Mouse (Mus musculus): ENCODE results near the gene Pogk.

Pogk gene

DNA sequence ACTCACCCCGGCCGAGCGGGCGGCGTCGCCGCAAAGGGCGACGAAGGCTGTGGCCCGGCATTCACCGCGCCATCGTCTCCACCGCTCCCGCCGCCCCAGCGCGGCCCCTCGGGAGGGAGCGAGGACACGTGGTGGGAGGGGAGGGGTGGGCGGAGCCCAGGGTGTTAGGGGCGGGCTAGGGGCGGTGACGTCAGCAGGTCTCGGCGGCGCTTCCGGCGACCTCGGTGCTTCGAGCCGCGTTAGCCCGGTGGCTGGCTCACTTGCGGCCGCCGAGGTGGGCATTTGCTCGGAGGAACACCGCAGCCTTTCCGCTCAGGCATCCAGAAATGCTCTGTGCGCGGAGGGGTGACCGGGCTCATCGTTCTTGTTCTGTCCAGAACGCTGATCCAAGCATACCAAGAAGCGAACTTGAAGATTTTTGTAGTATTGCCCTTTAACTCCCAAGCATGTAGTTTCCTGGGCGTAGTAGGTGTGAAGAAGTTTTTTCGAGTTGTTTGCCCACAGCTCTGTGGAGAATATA is at the start of gene Pogk:
Pogk (minus strand) TSS at position 163 of the 520 bp plus-strand sequence.
- peak in 1 of 2 experiments; percentile 37 for DNase-seq (ENCODE audit: low read depth in 1 of 2, low spot score in 2 of 2)

DNA sequence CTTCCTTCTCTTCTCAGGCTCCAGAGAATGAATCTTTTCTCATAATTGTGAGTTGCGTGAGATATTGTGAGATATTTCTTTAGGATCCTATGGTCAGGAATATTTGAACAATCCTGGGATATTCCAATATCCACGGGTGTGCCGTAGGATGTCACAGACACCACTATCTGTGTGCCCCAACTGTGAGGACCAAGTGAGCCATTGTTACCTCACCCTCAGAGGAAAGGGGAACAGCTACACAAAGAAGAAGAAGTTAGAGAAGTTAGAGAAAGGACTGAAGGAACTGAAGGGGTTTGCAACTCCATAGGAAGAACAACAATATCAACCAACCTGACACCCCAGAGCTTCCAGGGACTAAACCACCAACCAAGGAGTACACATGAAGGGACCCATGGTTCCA is 32.3 kb upstream of the Pogk start:
- DNase-seq (ENCODE audit: low read depth in 1 of 2, low spot score in 2 of 2), result no peak

DNA sequence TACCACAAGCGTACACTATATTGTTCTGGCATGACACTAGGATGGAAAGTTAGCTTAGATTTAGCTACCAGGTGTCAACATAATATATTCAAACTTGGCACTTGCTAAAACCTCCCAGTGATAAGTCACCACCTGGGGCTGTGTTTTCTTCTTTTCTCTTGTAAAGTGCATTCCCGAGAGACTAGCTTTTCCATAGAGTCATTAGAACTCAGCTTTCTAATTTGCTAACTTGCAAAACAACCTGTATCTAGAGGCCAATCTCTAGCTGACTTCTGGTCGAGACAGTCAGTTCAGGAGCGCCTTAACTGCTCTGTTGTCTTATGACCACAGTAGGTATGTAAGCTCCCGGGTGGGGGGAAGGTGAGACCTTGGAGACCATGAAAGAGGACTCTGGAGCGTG is 29.8 kb upstream of the Pogk start:
- no peak for DNase-seq (ENCODE audit: low read depth in 1 of 2, low spot score in 2 of 2)

DNA sequence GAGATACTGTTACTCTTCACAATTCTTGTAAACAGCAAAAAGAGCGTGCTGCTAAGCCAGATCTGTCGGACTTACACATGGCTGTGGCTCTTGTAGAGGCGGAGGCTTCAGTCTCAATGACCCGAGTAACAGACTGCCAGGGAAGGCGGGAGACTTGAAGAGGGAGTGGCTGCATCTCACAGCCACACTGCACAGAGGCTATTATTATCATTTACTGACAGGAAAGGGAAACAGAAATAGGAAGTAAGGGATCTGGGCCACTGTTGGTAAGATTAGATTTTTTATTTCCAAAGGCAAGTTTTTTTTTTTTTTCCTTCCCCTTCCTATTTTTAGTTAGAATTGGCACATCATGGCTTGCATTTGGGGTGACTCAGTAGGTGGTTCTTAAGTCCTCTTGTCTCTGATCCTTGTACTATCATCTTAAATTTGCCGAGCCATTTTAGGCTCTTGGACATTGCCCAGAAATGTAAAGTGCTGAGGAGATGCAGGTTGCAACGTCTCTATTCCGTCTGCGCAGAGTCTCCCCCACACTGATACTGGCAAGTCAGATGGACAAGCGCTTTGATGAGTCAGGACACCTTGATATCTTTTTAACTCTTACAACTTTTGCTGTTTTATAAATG is 20.3 kb upstream of the Pogk start:
- DNase-seq (ENCODE audit: low read depth in 1 of 2, low spot score in 2 of 2), result peak; percentile 28 to 35

DNA sequence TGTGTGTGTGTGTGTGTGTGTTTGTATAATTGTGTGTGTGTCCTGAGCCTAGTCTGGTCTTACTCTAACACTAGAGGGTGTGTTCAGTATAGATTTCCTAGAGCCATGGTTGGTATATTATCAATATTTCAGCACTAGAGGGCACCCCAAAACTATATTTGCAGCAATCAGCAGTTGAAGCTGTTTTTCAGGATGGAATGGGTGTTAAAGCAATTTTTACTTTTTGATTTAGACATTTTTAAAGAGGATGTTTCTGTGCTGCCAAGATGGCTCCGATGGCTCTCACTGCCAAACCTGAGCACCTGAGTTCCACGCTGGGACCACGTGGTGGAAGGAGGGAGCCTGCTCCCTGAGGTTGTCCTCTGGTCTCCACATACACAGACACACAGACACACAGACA is 19.4 kb upstream of the Pogk start:
- no peak for DNase-seq (ENCODE audit: low read depth in 1 of 2, low spot score in 2 of 2)

- no peak for DNase-seq (ENCODE audit: low read depth in 1 of 2, low spot score in 2 of 2)
Observed at GRCm38 (mm10) chr1:166412266-166412665, 2.6 kb upstream of the Pogk start.

DNA sequence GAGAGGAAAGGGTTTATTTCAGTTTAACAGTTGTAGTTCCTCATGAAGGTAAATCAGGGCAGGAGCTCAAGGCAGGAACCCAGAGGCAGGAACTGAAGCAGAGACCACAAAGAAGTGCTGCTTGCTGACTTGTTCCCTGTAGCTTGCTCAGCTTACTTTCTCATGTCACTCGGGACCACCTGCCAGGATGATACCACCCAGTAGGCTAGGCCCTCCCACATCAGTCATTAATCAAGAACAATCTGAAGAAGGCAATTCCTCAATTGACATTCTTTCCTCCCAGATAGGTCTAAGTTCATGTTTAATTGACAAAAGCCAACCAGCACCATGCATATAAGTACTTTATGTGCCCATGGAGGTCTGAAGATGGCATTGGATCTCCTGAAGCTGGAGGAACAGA is 1.9 kb upstream of the Pogk start:
- no peak for DNase-seq (ENCODE audit: low read depth in 1 of 2, low spot score in 2 of 2)

- peak in 1 of 2 experiments; percentile 14 for DNase-seq (ENCODE audit: low read depth in 1 of 2, low spot score in 2 of 2)
Observed at GRCm38 (mm10) chr1:166409177-166409700, 424 bp downstream of the Pogk start.

DNA sequence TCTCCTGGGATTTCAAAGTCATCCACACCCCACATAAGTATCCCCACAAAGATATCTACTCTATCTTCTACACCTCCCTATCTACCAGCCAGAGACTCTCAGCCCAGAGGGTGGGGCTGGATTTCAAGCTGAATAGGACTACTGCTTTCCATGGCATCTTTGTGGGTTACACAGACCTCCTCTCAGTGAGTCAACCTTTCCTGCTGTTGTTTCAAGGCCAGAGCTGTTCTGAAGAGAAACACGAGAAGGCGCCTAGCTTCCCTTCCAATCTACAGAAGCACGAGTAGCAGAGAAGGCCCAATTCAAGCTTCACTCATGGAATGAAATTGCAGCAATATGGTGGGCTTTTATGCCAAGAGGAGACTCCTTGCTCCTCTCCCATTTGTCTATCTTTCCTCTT is 5.8 kb downstream of the Pogk start:
- DNase-seq (ENCODE audit: low read depth in 1 of 2, low spot score in 2 of 2), result no peak

- no peak for DNase-seq (ENCODE audit: low read depth in 1 of 2, low spot score in 2 of 2)
Observed at GRCm38 (mm10) chr1:166402003-166402402, 7.7 kb downstream of the Pogk start.

DNA sequence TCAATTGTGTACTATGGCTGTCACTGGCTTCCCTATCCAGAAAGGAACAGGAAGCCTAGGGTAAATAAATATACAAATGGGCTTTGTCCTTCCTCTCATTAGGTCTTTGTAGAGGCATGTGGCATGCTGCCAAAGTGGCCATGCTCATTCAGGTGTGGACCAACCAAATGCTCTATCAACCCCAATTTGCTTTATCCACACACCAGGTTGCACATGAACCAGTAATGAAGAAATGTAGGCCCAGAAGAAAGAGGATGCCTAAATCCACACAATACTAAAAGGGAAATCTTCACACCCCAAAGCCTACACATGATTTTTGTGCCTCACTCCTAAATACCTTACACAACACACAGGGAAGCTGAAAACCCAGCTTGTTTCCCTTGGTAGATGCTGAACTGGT is 8.2 kb downstream of the Pogk start:
- DNase-seq (ENCODE audit: low read depth in 1 of 2, low spot score in 2 of 2), result no peak

- DNase-seq (ENCODE audit: low read depth in 1 of 2, low spot score in 2 of 2), result no peak
Observed at GRCm38 (mm10) chr1:166396381-166396780, 13.3 kb downstream of the Pogk start.

DNA sequence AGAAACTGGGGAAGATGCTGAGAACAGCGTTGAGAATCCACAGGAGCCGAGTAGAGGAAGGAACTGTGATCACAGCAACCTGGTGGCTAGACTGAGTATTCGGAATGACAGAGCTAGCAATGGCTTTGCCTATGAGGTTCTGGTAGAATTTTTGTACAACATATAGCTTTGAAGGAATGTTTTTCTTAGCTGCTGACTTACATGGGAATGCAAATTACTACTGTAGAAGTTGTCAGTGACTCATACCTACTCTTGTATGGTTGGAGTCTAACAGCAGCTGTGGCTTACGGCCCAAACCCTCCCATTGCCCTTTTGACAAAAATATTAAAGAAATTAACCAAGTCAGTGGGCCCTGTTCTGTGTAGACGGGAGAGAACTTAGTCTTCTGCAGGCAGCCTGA is 14.0 kb downstream of the Pogk start:
- DNase-seq (ENCODE audit: low read depth in 1 of 2, low spot score in 2 of 2), result no peak

DNA sequence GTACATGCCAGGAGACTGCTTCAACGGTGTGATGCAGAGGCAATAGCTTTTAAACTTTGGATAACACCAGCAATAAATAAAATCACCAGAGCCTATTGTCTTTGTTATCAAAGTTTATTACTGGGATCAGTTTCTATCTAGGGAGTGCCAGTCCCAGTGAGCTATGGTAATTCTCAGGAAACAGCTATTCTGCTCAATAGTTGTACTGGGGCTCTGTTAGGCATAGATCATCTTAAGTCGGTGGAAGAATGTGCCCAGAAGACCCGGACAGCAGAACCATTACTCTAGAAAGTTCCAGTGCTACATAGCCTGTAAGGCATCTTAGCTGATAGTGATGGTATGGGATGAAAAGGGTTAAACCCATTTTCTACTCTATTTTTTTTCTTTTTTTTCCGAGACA is 14.9 kb downstream of the Pogk start:
- no peak for DNase-seq (ENCODE audit: low read depth in 1 of 2, low spot score in 2 of 2)

- DNase-seq (ENCODE audit: low read depth in 1 of 2, low spot score in 2 of 2), result no peak
Observed at GRCm38 (mm10) chr1:166391671-166392070, 18.0 kb downstream of the Pogk start.

DNA sequence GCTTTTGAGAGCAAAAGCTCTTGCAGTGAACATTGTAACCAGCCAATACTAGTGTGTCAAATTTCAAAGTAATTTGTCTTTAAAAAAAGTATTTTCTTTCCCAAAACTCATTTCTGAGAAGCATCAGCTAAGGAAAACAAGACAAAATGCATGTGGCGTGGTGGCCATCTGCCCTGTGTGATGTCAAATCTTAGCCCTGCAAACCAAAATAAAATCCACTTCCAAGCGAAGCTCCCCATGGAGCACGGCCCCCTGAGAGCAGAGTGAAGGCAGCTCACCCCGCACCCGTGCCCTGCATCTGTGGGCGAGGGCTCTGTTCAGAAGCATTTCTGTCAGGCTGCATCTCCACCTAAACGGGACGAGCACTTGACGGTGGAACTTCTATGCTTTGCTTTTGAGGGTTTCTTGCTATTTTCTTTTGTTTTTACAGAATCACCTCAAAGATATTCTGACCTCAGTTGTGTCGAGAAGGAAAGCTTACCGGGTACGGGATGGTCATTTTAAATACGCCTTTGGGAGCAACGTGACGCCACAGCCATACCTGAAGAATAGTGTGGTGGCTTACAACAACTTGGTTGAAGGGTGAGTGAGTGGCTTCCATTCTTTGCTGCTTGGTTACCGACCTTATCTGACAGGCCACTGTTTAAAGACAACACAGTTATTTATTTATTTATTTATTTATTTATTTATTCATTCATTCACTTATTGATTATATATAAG is 20.1 kb downstream of the Pogk start:
- no peak for DNase-seq (ENCODE audit: low read depth in 1 of 2, low spot score in 2 of 2)

DNA sequence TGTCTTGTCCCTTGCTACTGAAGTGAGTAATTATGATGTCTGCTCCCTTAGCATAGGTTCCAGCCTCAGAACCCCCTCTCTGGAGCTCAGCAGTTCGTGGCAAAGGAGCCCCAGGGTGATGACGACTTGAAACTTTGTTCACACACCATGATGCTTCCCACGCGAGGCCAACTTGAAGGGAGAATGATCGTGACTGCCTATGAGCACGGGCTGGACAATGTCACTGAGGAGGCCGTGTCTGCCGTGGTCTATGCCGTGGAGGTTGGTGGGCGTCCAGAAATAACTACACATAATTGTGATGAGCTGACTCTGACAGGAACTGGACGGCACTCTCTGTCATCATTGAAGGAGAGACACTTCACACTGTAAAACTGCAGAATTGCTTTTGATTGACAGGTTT is 21.2 kb downstream of the Pogk start:
- DNase-seq (ENCODE audit: low read depth in 1 of 2, low spot score in 2 of 2), result no peak

- DNase-seq (ENCODE audit: low read depth in 1 of 2, low spot score in 2 of 2), result no peak
Observed at GRCm38 (mm10) chr1:166385431-166385830, 24.2 kb downstream of the Pogk start.

DNA sequence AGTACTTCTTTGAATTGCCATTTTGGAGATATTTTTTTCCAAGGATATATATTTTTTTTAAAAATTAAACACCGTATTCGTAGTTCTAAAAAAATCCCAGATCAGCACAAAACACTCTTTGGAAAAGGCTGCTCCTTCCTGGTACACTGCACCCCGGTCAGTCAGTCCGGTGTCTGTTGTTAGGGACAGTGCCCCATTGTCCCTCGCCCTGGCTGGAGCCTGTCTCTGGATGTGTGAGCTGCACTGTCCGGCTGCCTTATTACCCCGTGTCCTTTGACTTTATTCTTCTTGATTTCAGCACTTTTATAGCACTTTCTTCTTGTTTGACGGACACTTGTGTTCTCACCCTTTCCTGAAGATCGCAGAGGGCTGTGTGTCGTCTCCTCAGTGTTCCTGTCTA is 25.0 kb downstream of the Pogk start:
- no peak for DNase-seq (ENCODE audit: low read depth in 1 of 2, low spot score in 2 of 2)

- no peak for DNase-seq (ENCODE audit: low read depth in 1 of 2, low spot score in 2 of 2)
Observed at GRCm38 (mm10) chr1:166382626-166383025, 27.0 kb downstream of the Pogk start.

DNA sequence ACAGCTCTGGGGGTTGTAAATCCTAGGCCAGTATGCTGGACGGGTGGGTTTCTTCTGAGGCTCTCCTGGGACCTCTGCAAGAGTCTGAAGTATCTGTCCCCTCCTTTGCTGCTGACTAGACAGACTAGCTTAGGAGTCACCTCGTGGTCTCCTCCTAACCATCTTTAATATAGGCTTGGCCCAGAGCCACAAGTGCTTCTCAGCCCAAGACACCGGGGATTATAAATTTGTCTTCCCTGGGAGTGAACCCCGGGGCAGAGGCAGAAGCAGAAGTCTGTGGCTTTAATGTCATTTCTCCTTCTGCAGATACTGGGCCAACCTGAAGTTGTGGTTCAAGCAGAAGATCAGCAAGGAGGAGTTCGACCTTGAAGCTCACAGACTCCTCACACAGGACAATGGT is 27.8 kb downstream of the Pogk start:
- no peak for DNase-seq (ENCODE audit: low read depth in 1 of 2, low spot score in 2 of 2)

GRCm38 (mm10) chr1:166381336-166381735 is 28.3 kb downstream of the Pogk start:
- no peak for DNase-seq (ENCODE audit: low read depth in 1 of 2, low spot score in 2 of 2)
